Mouse (Mus musculus) embryonic fibroblast, embryonic 13.5 days (primary cell): ENCODE measurements around the gene Il11ra1.

Experiments
- CTCF ChIP-seq: IDR thresholded peaks from 2 replicates; pipeline ENCODE4 v1.5.1; 2011; ENCODE audit warnings: mild to moderate bottlenecking, control low read depth, low read length, moderate library complexity, borderline replicate concordance; ENCODE audit not compliant: insufficient read depth
- POLR2A ChIP-seq: IDR thresholded peaks from 2 replicates; pipeline ENCODE4 v1.6.1; 2011; ENCODE audit warnings: low read depth, mild to moderate bottlenecking, control low read depth, low read length, moderate library complexity

- TF ChIP-seq CTCF: peak; percentile 80; the same call in 1 of the 2 replicates
- TF ChIP-seq POLR2A: peak; percentile 18; the same call in 1 of the 2 replicates
Measured at GRCm38 (mm10) chr4:41737602-41738255, 37.9 kb downstream of the Il11ra1 start.
